Mouse (Mus musculus): Measurements from ENCODE around the gene Fam196b. TPM values are rescaled to one million over a fixed set of nuclear protein-coding genes. Genes with fewer than 3 reads are reported as not detected.

Gene Fam196b
- not detected for total RNA-seq (2021)

GRCm38 (mm10) chr11:34314534-34315379 lies at the start of gene Fam196b:
Gene Fam196b, plus strand, starts transcription at chr11:34314822.
- intact Hi-C loops (cut with DNase I): loop anchor here (5.0 kb wide), 1 partner anchor 498 kb away; no protein-coding TSS in a partner anchor
- no peak for DNase-seq

- intact Hi-C loops (cut with DNase I): no loop called here
- DNase-seq: no peak
These were observed 42.6 kb upstream of the Fam196b start for GRCm38 (mm10) chr11:34272016-34272415.

- no peak for DNase-seq
- intact Hi-C loops (cut with DNase I): no loop called here
These were observed 38.7 kb upstream of the Fam196b start for GRCm38 (mm10) chr11:34275941-34276340.

- intact Hi-C loops (cut with DNase I): no loop called here
These were observed 38.1 kb upstream of the Fam196b start for GRCm38 (mm10) chr11:34276363-34277046.

GRCm38 (mm10) chr11:34277047-34277445 lies 37.6 kb upstream of the Fam196b start:
- no peak for DNase-seq
- intact Hi-C loops (cut with DNase I): no loop called here

More at GRCm38 (mm10) chr11:34276363-34277046, 38.1 kb upstream of the Fam196b start:
- DNase-seq: no peak

GRCm38 (mm10) chr11:34284124-34284808 lies 30.4 kb upstream of the Fam196b start:
- intact Hi-C loops (cut with DNase I): no loop called here
- no peak for DNase-seq

- no peak for DNase-seq
- intact Hi-C loops (cut with DNase I): no loop called here
These were observed 24.4 kb upstream of the Fam196b start for GRCm38 (mm10) chr11:34290265-34290664.

- DNase-seq: no peak
- intact Hi-C loops (cut with DNase I): no loop called here
These were observed 23.9 kb upstream of the Fam196b start for GRCm38 (mm10) chr11:34290708-34291107.

- intact Hi-C loops (cut with DNase I): no loop called here
- no peak for DNase-seq
These were observed 23.3 kb upstream of the Fam196b start for GRCm38 (mm10) chr11:34291304-34291703.

- intact Hi-C loops (cut with DNase I): no loop called here
- DNase-seq: no peak
These were observed 16.8 kb upstream of the Fam196b start for GRCm38 (mm10) chr11:34297698-34298378.

- no peak for DNase-seq
- intact Hi-C loops (cut with DNase I): no loop called here
These were observed 15.1 kb upstream of the Fam196b start for GRCm38 (mm10) chr11:34299550-34299949.

GRCm38 (mm10) chr11:34300064-34300463 lies 14.6 kb upstream of the Fam196b start:
- no peak for DNase-seq

GRCm38 (mm10) chr11:34306231-34306630 lies 8.4 kb upstream of the Fam196b start:
- intact Hi-C loops (cut with DNase I): no loop called here
- DNase-seq: no peak

More at GRCm38 (mm10) chr11:34300064-34300463, 14.6 kb upstream of the Fam196b start:
- intact Hi-C loops (cut with DNase I): no loop called here

GRCm38 (mm10) chr11:34308731-34309130 lies 5.9 kb upstream of the Fam196b start:
- intact Hi-C loops (cut with DNase I): no loop called here
- DNase-seq: no peak

- intact Hi-C loops (cut with DNase I): no loop called here
These were observed 5.3 kb upstream of the Fam196b start for GRCm38 (mm10) chr11:34309360-34309759.

GRCm38 (mm10) chr11:34311717-34312116 lies 2.9 kb upstream of the Fam196b start:
- intact Hi-C loops (cut with DNase I): loop anchor here (5.0 kb wide), 1 partner anchor 501 kb away; no protein-coding TSS in a partner anchor

More at GRCm38 (mm10) chr11:34309360-34309759, 5.3 kb upstream of the Fam196b start:
- DNase-seq: no peak

GRCm38 (mm10) chr11:34312208-34312607 lies 2.4 kb upstream of the Fam196b start:
- intact Hi-C loops (cut with DNase I): loop anchor here (5.0 kb wide), 1 partner anchor 500 kb away; no protein-coding TSS in a partner anchor
- DNase-seq: no peak

More at GRCm38 (mm10) chr11:34311717-34312116, 2.9 kb upstream of the Fam196b start:
- DNase-seq: no peak

- intact Hi-C loops (cut with DNase I): no loop called here
- DNase-seq: no peak
These were observed 761 bp downstream of the Fam196b start for GRCm38 (mm10) chr11:34315383-34315782.

GRCm38 (mm10) chr11:34316176-34316575 lies 1.6 kb downstream of the Fam196b start:
- DNase-seq: no peak
- intact Hi-C loops (cut with DNase I): no loop called here

GRCm38 (mm10) chr11:34317001-34317400 lies 2.4 kb downstream of the Fam196b start:
- no peak for DNase-seq
- intact Hi-C loops (cut with DNase I): no loop called here
